Mouse (Mus musculus): Measurements from ENCODE around the gene Abtb2.

Abtb2 gene

DNA sequence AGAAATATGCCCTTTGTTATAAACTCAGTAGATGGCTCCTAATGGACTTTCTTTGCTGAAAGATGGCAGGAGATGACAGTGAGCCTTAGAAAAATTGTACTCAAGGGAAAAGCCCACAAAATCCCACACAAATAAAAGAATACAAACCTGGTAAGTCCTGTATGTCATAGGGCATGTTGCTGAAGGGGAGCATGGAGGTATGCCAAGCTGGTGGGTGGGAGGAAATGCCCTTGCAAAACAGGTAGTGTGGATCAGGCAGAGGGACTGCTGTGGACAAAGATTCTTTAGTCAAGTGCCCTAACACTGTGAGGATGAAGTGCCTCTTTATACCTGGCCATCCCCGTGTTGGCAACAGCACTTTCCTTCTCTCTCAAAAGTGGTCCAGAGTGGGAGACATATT lies 126.7 kb downstream of the Abtb2 start:
- no peak for DNase-seq

DNA sequence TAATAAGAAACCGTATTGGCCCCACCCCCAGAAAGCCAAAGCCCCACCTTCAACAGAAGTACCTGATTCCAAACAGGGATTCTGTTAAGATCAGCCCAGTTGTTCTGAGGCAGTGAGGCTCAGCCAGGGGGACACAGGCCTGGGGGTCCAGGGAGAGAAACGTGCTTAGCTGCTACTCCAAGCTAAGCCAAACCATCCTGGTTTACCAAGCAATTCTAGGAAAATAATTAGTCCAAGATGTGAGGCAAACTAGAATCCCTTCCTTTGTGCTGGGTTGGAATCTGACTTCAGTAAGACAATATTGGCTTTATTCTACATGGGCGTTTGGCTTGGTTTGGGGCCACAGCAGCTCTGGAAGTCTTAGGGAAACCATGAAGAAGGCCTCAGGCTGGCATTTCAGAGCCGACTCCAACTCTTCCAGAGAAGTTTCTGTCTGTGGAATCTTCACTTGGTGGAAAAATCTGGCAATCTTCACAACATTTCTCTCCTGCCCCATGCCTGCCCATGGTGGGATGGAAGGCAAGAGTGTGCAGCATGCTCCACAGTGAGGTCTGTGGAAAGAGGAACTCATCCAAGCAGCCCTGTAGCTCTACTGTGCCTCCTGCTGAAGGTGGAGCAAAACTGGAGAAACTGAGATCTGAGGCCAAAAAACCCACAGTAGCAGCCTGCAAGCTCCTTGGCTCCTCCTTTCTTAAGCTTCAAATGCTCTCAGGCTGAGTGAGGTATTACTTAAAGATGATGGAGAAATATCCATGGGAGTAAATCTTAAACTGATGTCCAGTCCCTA lies 128.9 kb downstream of the Abtb2 start:
- DNase-seq, result no peak

DNA sequence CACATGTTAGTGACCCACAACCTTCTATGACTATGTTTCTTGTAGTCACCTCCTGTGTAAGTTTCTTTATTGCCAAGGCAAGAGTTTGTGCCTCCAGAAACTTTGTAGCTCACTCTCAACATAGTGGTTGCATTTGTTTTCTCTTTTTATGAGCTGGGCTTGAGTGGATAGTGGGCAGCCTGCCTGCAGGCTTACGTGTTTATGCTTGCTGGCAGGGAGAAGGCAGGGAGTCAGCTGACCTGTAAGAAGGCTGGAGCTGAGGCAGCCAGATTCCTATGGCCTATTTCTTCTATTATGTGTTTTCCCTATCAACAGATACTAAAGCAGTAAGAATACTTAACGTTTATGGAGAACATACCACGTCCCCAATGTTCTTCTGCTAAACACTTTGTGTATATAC lies 130.1 kb downstream of the Abtb2 start:
- peak; percentile 94 for DNase-seq

DNA sequence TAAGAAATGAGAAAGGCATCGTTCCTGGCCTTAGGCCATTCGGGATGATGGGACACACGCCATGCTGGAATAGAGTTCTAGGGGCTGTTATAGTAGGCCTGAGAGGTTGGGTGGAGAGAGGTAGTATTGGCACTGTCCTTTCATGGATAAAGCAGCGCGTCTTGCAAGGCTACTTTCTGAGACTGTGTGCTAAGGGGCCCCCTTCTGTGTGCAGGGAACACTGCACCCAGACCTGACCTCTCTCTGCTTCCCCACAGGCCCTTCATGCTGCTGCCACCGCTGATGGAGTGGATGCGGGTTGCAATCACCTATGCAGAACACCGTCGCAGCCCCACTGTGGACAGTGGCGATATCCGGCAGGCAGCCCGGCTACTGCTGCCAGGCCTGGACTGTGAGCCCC lies 134.4 kb downstream of the Abtb2 start:
- DNase-seq, result no peak

DNA sequence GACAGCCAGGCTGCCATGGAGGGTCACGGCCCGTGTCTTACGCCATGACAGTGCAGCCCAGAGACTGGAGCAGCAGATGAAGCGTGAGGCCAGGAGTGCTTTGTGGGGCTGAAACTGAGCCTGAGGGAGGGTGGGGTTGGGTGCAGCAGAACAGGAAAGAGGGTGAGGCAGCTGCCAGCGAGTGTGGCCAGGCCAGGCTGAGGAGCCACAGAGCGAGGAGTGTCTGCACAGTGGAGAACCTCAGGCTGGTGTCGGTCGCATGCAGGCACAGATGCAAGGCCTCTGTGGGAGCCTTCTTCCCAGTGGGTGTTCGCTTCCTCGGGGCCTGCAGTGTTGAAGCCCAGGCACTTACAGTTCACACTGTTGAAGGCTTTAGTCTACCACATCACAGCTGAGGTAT lies 137.2 kb downstream of the Abtb2 start:
- no peak for DNase-seq

DNA sequence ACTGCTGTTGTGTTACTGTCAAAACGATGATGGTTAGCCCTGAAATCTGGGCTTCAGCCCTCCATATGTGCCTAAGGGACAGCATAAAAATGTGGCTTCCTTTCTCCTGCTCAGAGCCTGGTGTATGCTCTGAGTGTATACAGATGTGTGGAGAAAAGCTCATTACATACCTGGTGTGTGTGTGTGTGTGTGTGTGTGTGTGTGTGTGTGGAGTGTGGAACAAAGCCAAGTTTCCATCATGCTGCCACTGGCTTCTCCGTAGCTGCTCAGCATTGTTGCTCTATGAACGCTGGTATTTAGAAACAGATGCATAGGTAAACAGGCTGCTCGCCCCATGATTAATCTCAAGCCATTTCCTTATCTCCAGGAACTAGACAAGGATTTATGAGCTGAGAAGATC lies 137.8 kb downstream of the Abtb2 start:
- no peak for DNase-seq

DNA sequence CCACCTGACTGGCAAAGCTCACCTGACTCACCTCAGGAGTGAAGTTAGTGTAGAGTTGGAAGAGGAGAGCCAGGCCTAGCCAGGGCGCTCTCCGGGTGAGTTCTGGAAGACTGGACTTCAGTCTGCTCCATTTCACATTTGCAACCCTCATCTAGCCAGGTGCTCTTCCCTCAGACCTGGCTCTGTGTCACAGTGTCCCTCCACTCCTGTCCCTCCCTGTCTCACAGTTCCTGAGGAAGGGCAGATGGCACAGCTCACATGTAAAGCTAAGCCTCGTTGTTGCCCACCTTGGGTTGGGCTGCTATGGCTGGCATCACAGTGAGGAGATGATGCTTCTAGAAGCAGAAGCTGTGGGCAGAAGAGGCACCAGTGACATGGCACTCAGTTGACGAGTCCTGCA lies 139.7 kb downstream of the Abtb2 start:
- no peak for DNase-seq

DNA sequence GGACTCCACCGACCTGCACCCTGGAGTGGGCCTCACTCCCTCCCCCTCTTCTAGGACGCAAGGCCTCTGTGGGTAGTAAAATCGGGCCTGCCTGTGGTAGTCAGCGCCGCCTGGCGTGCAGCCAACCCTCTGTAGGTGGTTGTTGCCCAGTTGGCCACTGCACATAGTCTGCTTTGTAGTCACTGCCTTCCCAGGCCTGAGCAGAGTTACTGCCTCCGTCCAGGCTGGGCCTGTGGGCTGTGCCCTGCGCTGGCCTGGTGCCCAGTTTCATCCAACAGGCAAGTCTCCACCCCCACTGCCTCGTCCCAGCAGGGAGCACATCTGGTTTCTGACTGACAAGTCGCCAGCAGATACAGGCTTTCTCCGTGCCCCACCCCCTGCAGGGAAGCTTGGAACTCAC lies 140.1 kb downstream of the Abtb2 start:
- DNase-seq, result peak; percentile 96

DNA sequence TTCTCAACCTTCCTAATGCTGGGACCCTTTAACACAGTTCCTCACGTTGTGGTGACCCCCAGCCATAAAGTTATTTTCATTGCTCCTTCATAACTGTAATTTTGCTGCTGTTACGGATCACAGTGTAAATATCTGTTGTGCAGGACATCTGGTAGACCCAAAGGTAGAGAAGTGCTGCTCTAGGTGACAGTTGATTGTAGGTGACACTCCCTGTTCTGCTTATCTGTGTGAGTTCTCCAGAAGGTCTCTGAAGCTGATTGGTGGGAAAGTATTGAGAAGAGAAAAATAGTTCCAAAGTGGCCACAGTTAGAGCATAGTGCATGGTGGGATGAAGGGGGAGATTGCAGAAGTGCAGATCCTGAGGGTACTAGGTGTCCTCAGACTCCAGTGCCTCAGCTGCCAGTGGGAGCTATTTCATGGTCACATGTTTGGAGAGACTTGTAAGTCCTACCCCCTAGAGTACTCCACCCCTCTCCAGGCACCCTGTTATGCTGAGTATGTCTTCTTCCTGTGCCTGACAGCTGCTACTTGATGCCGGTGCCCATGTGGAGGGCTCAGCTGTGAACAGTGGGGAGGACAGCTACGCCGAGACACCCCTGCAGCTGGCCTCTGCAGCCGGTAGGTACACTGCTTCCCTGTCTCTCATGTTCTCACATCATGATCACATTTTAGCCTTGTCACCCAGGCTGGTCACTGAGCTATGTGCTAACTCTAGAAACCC lies 141.1 kb downstream of the Abtb2 start:
- DNase-seq, result no peak

DNA sequence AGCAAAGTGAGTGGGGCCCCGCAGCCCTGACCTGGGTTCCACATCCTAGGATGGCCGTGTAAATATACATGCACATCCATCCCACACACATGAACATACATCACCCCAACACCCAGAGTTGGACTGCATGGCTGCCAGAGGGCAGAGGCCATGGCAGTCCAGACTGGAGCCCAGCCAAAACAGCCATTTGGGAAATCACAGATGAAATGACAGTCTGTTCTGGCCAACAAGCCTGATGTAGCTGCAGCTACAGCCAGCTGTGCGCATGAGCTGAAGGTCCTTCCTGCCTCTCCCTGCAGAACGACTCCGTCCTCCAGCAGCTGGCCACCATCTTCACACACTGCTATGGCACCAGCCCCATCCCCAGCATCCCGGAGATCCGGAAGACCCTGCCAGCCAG lies 144.7 kb downstream of the Abtb2 start:
- DNase-seq, result no peak

DNA sequence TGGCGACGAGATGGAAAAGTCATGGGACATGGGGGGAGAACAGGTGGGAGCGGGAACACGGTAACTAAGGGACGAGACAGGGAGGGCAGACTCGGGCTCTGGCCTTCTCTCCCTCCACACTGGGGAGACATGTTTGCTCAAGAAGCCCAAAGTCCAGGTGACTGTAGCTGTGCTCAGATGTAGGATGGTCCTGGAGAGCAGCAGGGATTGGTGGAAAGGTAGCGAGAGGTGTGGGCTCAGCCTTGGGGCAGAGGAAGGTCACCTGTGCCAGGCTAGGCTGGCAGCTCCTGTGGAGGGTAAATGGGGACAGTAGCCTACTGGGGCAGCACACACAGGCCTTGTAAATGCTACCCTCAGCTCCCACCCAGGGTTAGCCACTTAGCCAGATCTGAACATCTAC lies 147.7 kb downstream of the Abtb2 start:
- DNase-seq, result no peak

DNA sequence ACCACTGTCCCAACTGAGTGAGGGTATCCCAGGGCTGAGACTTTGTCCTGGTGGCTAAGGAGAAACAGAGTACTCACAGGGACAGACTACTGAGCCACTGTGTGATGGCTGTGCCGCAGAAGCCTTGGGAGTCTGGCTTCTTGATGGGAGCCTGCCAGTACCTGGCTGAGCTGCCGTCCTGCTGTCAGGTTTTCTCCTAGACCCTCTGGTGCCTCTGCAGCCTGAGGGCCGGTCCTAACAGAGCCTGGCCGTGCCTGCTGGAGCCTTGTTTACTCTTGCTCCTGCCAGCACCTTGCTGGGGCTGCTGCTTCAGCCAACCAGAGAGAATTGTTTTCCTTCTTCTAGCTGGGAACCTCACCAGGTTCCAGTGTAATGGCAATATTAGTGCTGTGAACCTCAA lies 148.3 kb downstream of the Abtb2 start:
- no peak for DNase-seq

DNA sequence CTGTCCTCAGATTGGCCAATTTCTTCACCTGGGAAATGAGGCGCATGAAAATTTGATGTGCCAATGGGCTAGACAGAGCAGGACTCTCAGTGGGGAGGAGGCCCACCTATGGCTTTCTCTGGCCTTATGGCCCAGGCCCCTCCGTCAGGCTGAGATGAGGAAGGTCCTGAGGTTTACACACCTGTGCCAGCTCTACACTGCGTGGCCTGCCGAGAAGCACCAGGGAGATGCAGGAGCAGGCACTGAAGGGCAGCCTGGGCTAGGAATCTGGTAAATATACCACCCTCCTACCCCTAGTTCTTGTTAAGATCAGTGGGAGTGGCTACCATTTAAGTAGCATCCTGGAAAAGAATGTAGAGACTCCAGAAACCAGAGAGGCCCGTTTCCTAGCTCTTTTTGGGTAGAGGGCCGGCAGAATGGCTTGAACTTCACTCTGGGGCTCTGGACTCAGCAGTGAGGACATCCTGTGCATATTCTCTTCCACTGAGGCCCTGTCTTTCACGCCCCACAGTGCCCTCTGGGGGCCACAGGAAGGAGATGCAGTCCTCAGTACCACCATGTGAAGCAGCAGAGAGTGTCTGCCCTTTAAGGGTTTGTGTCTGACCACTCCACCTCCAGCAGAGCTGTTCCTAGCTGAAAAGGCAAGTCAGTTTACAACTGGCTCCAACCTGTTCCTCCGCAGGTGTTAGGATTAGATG lies 152.6 kb downstream of the Abtb2 start:
- DNase-seq, result peak; percentile 96

DNA sequence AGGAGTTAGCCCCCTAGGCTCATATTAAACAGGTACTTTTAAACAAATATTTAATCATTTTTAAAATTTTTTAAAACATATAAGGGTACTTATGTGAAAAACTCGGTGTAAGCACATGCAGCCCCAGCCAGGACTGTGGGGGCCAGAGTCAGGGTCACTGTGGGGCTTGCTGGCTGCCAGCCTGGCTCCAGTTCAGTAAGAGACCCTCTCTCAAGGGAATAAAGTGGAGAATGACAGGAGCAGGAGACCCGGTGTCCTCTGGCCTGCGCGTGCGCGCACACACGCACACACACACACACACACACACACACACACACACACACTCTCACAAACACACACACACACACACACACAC lies 153.2 kb downstream of the Abtb2 start:
- no peak for DNase-seq

DNA sequence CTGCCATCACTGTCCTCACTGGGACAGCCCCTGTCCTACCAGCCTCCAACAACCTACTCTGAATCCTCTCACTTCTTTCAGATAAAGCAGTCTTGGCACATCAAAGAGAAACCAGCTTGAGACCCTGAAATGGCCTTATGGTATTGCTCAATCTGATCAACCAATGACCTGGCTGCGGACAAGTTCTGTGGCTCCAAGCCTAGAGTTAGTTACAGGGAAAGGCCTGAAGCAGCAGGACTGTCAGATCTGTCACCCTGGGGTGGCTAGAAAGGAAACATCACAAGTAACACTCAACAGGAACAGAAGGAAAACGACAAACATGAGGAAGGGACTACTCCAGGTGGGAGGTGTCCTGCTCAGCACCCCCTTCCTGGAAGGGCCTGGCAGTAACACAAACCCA lies 158.4 kb downstream of the Abtb2 start:
- DNase-seq, result no peak

DNA sequence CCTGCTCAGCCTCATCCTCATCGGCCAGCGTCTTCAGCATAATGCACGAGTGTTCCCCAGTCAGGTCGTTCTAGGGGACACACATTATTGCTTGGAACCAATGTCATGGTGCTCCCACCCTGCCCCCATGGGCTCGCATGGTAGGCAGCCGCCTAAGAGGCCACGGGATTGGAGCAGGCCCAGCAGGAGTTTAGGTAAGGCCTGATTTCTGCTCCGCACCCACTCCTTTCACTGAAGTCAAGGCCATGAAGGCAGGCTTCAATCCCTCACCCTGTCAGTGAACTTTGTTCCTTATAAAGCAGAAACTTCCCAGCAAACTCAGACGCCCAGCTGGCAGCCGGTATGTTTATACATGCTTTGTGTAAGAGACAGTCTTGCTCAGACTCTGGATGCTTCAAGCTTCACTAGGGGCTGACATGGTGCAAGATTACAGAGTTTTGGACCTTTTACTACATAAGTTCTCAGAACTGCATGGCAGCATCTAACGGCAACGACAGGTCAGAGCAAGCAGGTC lies 162.0 kb downstream of the Abtb2 start:
- DNase-seq, result no peak

DNA sequence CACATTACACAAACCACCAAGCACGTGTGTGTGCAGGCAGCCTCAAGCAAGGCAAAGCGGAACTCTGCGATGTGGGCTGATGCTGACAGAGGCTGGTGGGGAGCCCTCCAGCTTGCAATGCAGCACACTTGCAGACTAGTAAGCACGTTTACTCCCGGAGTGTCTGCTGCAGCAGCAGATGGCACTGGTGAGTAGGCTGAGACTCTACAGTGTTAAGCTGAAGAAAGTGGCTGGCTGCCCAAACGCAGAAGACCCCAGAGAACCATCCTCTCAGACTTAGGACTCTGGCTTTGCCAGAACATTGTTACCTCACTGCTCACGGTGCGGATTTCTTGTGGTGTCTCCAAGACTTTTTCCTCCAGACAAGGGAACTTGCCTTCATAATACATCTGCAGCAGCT lies 164.9 kb downstream of the Abtb2 start:
- DNase-seq, result no peak

DNA sequence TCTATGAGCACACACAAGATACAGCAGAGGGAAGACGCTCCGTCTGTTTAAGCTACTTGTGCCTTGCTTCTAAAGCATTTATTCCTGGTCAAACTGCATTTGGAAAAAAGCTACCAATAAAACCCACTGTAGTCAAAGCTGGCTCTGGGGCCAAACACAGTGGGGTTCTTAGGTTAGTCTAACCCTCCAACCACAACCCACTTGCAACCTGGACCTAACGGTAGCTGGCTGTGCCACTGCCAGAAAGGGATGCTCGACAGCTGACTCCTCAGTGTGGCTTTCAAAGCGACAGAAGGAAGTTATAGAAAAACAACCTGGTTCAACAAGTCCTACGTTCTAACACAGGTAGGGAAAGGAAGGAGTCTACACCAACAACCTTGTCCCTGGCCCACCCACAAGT lies 165.3 kb downstream of the Abtb2 start:
- no peak for DNase-seq

DNA sequence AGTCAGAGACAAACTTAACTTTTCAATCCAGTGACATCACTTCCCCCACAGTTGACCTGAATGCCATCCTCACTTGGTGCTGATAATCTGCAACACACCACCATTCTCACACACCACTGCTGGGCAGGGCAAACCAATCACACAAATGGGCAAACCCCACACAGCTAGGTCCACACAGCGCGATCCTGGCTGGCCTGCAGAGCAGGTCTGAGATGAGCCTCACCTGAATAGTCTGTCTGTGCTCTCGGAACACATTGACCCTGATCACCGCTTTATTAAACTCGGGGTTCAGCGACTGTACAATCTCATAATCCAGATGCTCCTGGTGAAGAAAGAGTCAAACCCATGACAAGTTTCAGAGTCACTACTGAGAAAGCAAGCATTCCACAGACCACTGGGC lies 176.7 kb downstream of the Abtb2 start:
- peak; percentile 70 for DNase-seq

DNA sequence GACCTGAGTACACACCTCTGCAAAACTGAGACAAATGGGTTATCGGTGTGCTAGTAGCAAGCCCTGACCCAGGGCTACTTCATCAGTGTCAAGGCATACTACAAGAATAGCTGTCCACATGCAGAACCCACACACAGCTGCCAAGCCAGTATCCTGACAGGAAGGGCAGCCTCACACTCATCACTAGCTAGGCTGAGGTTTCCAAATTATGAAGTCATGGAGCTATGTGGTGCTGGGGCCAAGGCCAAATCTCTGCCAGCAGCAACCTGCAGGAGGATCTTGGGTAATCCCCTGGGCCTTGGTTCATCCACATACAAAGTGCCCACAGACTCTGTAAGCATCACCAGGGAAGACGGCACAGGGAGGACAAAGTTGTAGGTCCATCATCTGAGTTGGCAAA lies 177.4 kb downstream of the Abtb2 start:
- DNase-seq, result peak; percentile 96

DNA sequence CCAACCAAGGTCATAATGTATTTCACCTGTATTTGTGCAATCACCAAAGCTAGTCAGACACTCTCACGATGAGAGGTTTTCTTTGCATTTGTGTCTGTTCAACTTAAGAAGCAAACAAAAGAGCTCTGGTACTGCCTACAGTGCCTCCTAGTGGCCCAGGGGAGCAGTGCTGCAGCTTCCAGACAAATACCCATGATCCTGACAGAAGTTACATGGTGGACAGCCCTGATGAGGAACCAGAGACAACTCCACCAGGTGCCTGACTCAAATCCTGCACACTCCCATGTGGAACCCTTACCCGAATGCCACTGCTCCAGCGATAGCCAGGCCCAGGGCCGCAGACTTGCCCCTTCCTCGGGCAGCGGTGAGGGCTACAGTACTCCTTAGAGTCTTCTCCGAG lies 177.9 kb downstream of the Abtb2 start:
- DNase-seq, result peak; percentile 88

DNA sequence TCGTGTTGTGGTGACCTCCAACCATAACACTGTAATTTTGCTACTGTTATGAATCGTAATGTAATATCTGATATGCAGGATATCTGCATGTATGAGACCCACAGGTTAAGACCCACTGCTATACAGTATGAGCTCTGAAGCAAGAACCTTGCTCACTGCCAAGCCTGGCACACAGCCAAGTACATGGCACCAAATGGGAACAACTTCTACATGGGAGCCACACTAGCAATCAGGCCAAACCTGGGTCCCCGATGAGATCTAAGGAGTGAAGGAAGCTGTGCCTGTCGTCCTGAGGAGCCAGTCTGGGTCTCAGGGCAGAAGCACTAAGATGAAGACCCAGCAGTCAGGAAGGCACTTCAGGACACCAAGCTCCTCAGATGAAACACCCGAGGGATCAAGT lies 179.4 kb downstream of the Abtb2 start:
- DNase-seq, result peak; percentile 64

DNA sequence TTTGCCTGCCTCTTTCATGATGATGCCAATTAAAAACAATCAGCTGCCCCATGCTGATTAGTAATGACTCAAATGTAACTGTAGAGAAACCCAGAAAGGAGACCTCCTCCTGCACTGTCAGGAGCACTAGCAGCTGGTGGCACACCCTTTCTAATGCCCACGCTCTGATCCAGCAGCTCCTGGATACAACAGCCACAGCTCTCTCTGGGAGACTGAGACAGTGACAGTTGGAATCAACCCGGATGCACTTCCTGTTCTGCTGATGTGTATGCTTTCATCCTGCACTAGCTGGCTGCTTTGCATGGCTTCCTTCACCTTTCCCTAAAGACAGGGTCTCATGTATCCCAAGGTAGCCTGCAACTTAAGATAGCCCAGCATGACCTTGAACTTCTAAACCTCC lies 180.0 kb downstream of the Abtb2 start:
- peak; percentile 41 for DNase-seq

DNA sequence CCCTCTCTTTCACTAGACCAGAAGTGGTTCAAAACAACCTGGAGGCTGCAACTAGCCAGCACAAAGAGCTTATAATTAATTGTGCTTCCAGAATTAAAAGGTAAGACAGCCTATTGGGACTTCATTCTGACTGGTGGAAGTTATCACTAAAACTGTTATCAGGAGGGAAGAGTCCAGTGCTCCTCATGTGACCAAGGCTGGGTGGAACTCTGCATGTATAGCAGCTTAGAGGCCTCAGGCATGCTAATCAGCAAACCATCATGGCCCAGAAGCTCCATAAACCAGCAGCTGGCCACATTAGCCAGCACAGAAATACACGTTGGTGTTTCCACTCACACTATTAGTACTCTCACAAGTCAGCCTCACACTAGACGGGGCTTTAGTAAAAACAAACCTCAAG lies 180.7 kb downstream of the Abtb2 start:
- DNase-seq, result no peak
